Mouse (Mus musculus) CH12.LX (cell line): ENCODE results near the gene Plcb1.

Experiments
- CHD2 ChIP-seq: IDR thresholded peaks from 2 replicates; pipeline ENCODE4 v1.6.1; 2011; ENCODE audit warnings: low read length, improper control_type of control experiment
- CTCF ChIP-seq, 2 experiments: IDR thresholded peaks in 1 of 2; conservative IDR thresholded peaks in 1 of 2; 2 replicates each; pipeline ENCODE4 v1.5.1; 2011 to 2012; ENCODE audit warnings: low read depth in 2 of 2, low read length in 2 of 2, improper control_type of control experiment in 1 of 2, inconsistent platforms in 1 of 2, mild to moderate bottlenecking in 1 of 2, moderate library complexity in 1 of 2
- KAT2A ChIP-seq: IDR thresholded peaks from 2 replicates; pipeline ENCODE4 v1.6.1; 2012; ENCODE audit warnings: low read length, improper control_type of control experiment, inconsistent platforms; ENCODE audit not compliant: insufficient replicate concordance
- MEF2A ChIP-seq: IDR thresholded peaks from 2 replicates; pipeline ENCODE4 v1.6.1; 2014; ENCODE audit warnings: low read depth, mild to moderate bottlenecking, inconsistent platforms, low read length, improper control_type of control experiment, borderline replicate concordance
- MXI1 ChIP-seq: IDR thresholded peaks from 2 replicates; pipeline ENCODE4 v1.6.1; 2011; ENCODE audit warnings: mild to moderate bottlenecking, low read depth, low read length, improper control_type of control experiment
- POLR2A ChIP-seq: IDR thresholded peaks from 2 replicates; pipeline ENCODE4 v1.6.1; 2011; ENCODE audit warnings: low read depth, mild to moderate bottlenecking, improper control_type of control experiment, low read length
- RCOR1 ChIP-seq: conservative IDR thresholded peaks from 2 replicates; pipeline ENCODE4 v1.6.1; 2012; ENCODE audit warnings: low read depth, mild to moderate bottlenecking, inconsistent platforms, low read length, improper control_type of control experiment
- UBTF ChIP-seq: IDR thresholded peaks from 2 replicates; pipeline ENCODE4 v1.6.1; 2012; ENCODE audit warnings: low read depth, mild to moderate bottlenecking, inconsistent platforms, low read length, improper control_type of control experiment, moderate library complexity

- TF ChIP-seq POLR2A (no peak), RCOR1 (no peak), CHD2 (no peak), CTCF (conservative IDR thresholded peaks at IDR 0.05 in 1 of 2, IDR thresholded peaks at IDR 0.05 in 1 of 2; ENCODE audit: low read depth in 2 of 2, low read length in 2 of 2) (no peak), KAT2A (no peak), MXI1 (no peak), MEF2A (no peak), UBTF (no peak)
These were observed 52.3 kb downstream of the Plcb1 start for GRCm38 (mm10) chr2:134838185-134838584.
